ENCODE assay signal across 29 mouse cellular contexts in genomic region chr13:42996188-42996587, GRCm38 (mm10).
DNase-seq lines count a peak whose midpoint lies in the region; ATAC-seq and TF ChIP-seq lines count a peak whose summit lies in the region.
"Had no signal": no experiment of that assay in that cellular context is flagged by ENCODE, and none has a peak within 500 bp of the region (broad histone marks: within the 10 kb centered on the region; RNA-seq: fewer than 3 reads in every experiment).

No protein-coding gene starts in this region.

- TF ChIP-seq CTCF in kidney, adult 2 months (conservative IDR thresholded peaks at IDR 0.05; ENCODE audit: insufficient read depth, insufficient read length, low read depth, low read length): no peak

- DNase-seq in kidney, adult 2 months: peak; percentile 12
- DNase-seq in retina, embryonic 14.5 days (ENCODE audit: low spot score): peak; percentile 26
- DNase-seq: adrenal gland, adult 8-10 months; B cell, adult 2 months; cerebellum, adult 11 months; cerebellum, adult 9-11 months; embryo, embryonic 11 days; heart, adult 2 months; heart, postnatal 10 days; kidney, adult 11 months; kidney, postnatal 10 days; lung, embryonic 14.5 days; lung, postnatal 14 days; right cerebral cortex, postnatal 4 days had no signal

- H3K4me1 ChIP-seq in kidney, adult 2 months (ENCODE audit: control insufficient read depth, insufficient read depth, low read length): no peaks in the 10 kb centered on the region
- H3K4me1 ChIP-seq in kidney, embryonic 15.5 days: peaks cover 3% of the 10 kb centered on the region; the same call in 1 of the 2 replicates
- H3K4me1 ChIP-seq in neural tube, embryonic 14.5 days (ENCODE audit: control insufficient read depth, insufficient read depth, low read length): 0 out of 2 replicates have a peak, but pooled peaks cover 3% of the 10 kb centered on the region
- H3K4me1 ChIP-seq in neural tube, embryonic 15.5 days: peaks cover 12% of the 10 kb centered on the region; the same call in 1 of the 2 replicates
- peaks cover 3% of the 10 kb centered on the region; the same call in 1 of the 2 replicates for H3K4me1 ChIP-seq in heart, embryonic 11.5 days (ENCODE audit: control insufficient read depth, insufficient read depth, low read length)
- H3K4me1 ChIP-seq: embryonic facial prominence, embryonic 12.5 days; heart, embryonic 13.5 days; hindbrain, embryonic 10.5 days; limb, embryonic 12.5 days; liver, embryonic 15.5 days; midbrain, embryonic 10.5 days; midbrain, embryonic 15.5 days had no signal

- no peaks in the 10 kb centered on the region for H3K36me3 ChIP-seq in kidney, adult 2 months (ENCODE audit: control insufficient read depth, insufficient read depth, low read length)
- 0 out of 2 replicates have a peak, but pooled peaks cover 4% of the 10 kb centered on the region for H3K36me3 ChIP-seq in kidney, embryonic 15.5 days
- no peaks in the 10 kb centered on the region for H3K36me3 ChIP-seq in neural tube, embryonic 14.5 days (ENCODE audit: control insufficient read depth, insufficient read depth, low read length)
- H3K36me3 ChIP-seq in neural tube, embryonic 15.5 days: no peaks in the 10 kb centered on the region
- H3K36me3 ChIP-seq in heart, embryonic 11.5 days (ENCODE audit: control insufficient read depth, insufficient read depth, low read length): no peaks in the 10 kb centered on the region
- H3K36me3 ChIP-seq: embryonic facial prominence, embryonic 12.5 days; heart, embryonic 13.5 days; hindbrain, embryonic 10.5 days; hindbrain, embryonic 15.5 days; limb, embryonic 12.5 days; liver, embryonic 15.5 days; midbrain, embryonic 10.5 days; midbrain, embryonic 15.5 days had no signal

- no peaks in the 10 kb centered on the region for H3K27me3 ChIP-seq in kidney, adult 2 months (replicated peaks; ENCODE audit: control insufficient read depth, insufficient read depth, low read length)
- H3K27me3 ChIP-seq in kidney, embryonic 15.5 days: no peaks in the 10 kb centered on the region
- H3K27me3 ChIP-seq in neural tube, embryonic 14.5 days (ENCODE audit: control insufficient read depth, insufficient read depth, low read length): no peaks in the 10 kb centered on the region
- H3K27me3 ChIP-seq in neural tube, embryonic 15.5 days (replicated peaks): no peaks in the 10 kb centered on the region
- H3K27me3 ChIP-seq in heart, embryonic 11.5 days (ENCODE audit: control insufficient read depth, insufficient read depth, low read length): no peaks in the 10 kb centered on the region
- H3K27me3 ChIP-seq: embryonic facial prominence, embryonic 12.5 days; heart, embryonic 13.5 days; hindbrain, embryonic 15.5 days; limb, embryonic 12.5 days; liver, embryonic 15.5 days; midbrain, embryonic 15.5 days had no signal

- no peak for ATAC-seq in kidney, embryonic 15.5 days (replicated peaks; ENCODE audit: low FRiP score)
- no peak for ATAC-seq in neural tube, embryonic 14.5 days (ENCODE audit: low read depth)
- ATAC-seq in neural tube, embryonic 15.5 days (ENCODE audit: low FRiP score): no peak
- no peak for ATAC-seq in heart, embryonic 11.5 days (replicated peaks; ENCODE audit: insufficient number of reproducible peaks, low FRiP score, low TSS enrichment)
- ATAC-seq: inflammation-experienced regulatory T-cells, adult 6 months; midbrain, embryonic 15.5 days had no signal

- no peak for TF ChIP-seq POLR2A in kidney, adult 2 months (IDR thresholded peaks at IDR 0.05; ENCODE audit: low read depth, low read length)

- no peak overlapping the region for H3K4me2 ChIP-seq in kidney, embryonic 15.5 days
- no peak overlapping the region for H3K4me2 ChIP-seq in neural tube, embryonic 14.5 days (ENCODE audit: low read depth, low read length)
- H3K4me2 ChIP-seq in neural tube, embryonic 15.5 days: no peak overlapping the region
- H3K4me2 ChIP-seq in heart, embryonic 11.5 days: no peak overlapping the region
- H3K4me2 ChIP-seq: embryonic facial prominence, embryonic 12.5 days; heart, embryonic 13.5 days; hindbrain, embryonic 15.5 days; limb, embryonic 12.5 days; liver, embryonic 15.5 days; lung, embryonic 14.5 days; midbrain, embryonic 15.5 days had no signal

- 50% methylated on average over 4 of the region's 4 CpGs for WGBS in kidney, adult 2 months
- WGBS in kidney, embryonic 15.5 days: 42% methylated on average over 4 of the region's 4 CpGs
- 32% methylated on average over 4 of the region's 4 CpGs for WGBS in neural tube, embryonic 14.5 days
- WGBS in neural tube, embryonic 15.5 days: 33% methylated on average over 4 of the region's 4 CpGs
- WGBS in heart, embryonic 11.5 days (ENCODE audit: insufficient replicate concordance): 82% methylated on average over 4 of the region's 4 CpGs

- no peak overlapping the region for H3K4me3 ChIP-seq in kidney, adult 2 months (ENCODE audit: insufficient read depth, low read depth, low read length)
- no peak overlapping the region for H3K4me3 ChIP-seq in kidney, embryonic 15.5 days (replicated peaks)
- H3K4me3 ChIP-seq in neural tube, embryonic 14.5 days (ENCODE audit: low read depth, low read length): no peak overlapping the region
- H3K4me3 ChIP-seq in neural tube, embryonic 15.5 days (replicated peaks): no peak overlapping the region
- no peak overlapping the region for H3K4me3 ChIP-seq in heart, embryonic 11.5 days (ENCODE audit: low read depth, low read length)
- H3K4me3 ChIP-seq: embryonic facial prominence, embryonic 12.5 days; heart, adult 2 months; heart, embryonic 13.5 days; hindbrain, embryonic 10.5 days; hindbrain, embryonic 15.5 days; left cerebral cortex, adult 2 months; limb, embryonic 12.5 days; liver, embryonic 15.5 days; midbrain, embryonic 10.5 days; midbrain, embryonic 15.5 days; myocyte had no signal

- no peak overlapping the region for H3K27ac ChIP-seq in kidney, adult 2 months (ENCODE audit: insufficient read depth, low read depth, low read length)
- no peak overlapping the region for H3K27ac ChIP-seq in kidney, embryonic 15.5 days
- H3K27ac ChIP-seq in neural tube, embryonic 14.5 days (ENCODE audit: low read depth, low read length): 0 out of 2 replicates have a peak overlapping the region, but pooled peaks have one; percentile 28
- no peak overlapping the region for H3K27ac ChIP-seq in neural tube, embryonic 15.5 days (replicated peaks)
- H3K27ac ChIP-seq in heart, embryonic 11.5 days (ENCODE audit: low read depth, low read length): no peak overlapping the region
- H3K27ac ChIP-seq: embryonic facial prominence, embryonic 12.5 days; heart, adult 2 months; heart, embryonic 13.5 days; hindbrain, embryonic 10.5 days; hindbrain, embryonic 15.5 days; left cerebral cortex, adult 2 months; limb, embryonic 12.5 days; liver, embryonic 15.5 days; midbrain, embryonic 10.5 days; midbrain, embryonic 15.5 days had no signal

- H3K9ac ChIP-seq in kidney, embryonic 15.5 days: no peak overlapping the region
- H3K9ac ChIP-seq in neural tube, embryonic 14.5 days (replicated peaks; ENCODE audit: low read depth, low read length): no peak overlapping the region
- H3K9ac ChIP-seq in neural tube, embryonic 15.5 days (replicated peaks): no peak overlapping the region
- H3K9ac ChIP-seq in heart, embryonic 11.5 days (ENCODE audit: low read depth, low read length): no peak overlapping the region
- H3K9ac ChIP-seq: embryonic facial prominence, embryonic 12.5 days; heart, embryonic 13.5 days; hindbrain, embryonic 15.5 days; limb, embryonic 12.5 days; liver, embryonic 15.5 days; lung, embryonic 14.5 days; midbrain, embryonic 15.5 days had no signal

- H3K9me3 ChIP-seq in kidney, embryonic 15.5 days (replicated peaks): no peaks in the 10 kb centered on the region
- no peaks in the 10 kb centered on the region for H3K9me3 ChIP-seq in neural tube, embryonic 14.5 days (ENCODE audit: control insufficient read depth, low read length)
- 0 out of 2 replicates have a peak, but pooled peaks cover 3% of the 10 kb centered on the region for H3K9me3 ChIP-seq in neural tube, embryonic 15.5 days (replicated peaks)
- peaks cover 4% of the 10 kb centered on the region; the same call in 1 of the 2 replicates for H3K9me3 ChIP-seq in heart, embryonic 11.5 days (replicated peaks; ENCODE audit: control insufficient read depth, low read length)
- H3K9me3 ChIP-seq: embryonic facial prominence, embryonic 12.5 days; hindbrain, embryonic 15.5 days; limb, embryonic 12.5 days; liver, embryonic 15.5 days; midbrain, embryonic 15.5 days had no signal
